Mouse (Mus musculus) heart, embryonic 11.5 days (tissue): ENCODE measurements around the gene 1600002K03Rik. TPM values are rescaled to one million over a fixed set of nuclear protein-coding genes. Genes with fewer than 3 reads are reported as not detected.

ENCODE experiments used
- ATAC-seq: fragments of 200-750 bp; cut with Nextera tagmentation; replicated peaks from 2 replicates; pipeline ENCODE4 v1.8.0; 2017; ENCODE audit warnings: moderate library complexity; ENCODE audit not compliant: insufficient number of reproducible peaks, low FRiP score, low TSS enrichment
- H3K27ac ChIP-seq: fragments of 300-500 bp; sonication (generic); 2 replicates; pipeline ENCODE4 v1.5.1; 2014; ENCODE audit warnings: mild to moderate bottlenecking, low read depth, low read length
- H3K27me3 ChIP-seq: fragments of 300-500 bp; sonication (generic); 2 replicates; pipeline ENCODE4 v1.6.1; 2014; ENCODE audit warnings: mild to moderate bottlenecking, low read length, mixed read lengths; ENCODE audit not compliant: control insufficient read depth, insufficient read depth
- H3K36me3 ChIP-seq: fragments of 300-500 bp; sonication (generic); 2 replicates; pipeline ENCODE4 v1.6.1; 2014; ENCODE audit warnings: mild to moderate bottlenecking, low read length, moderate library complexity, mixed read lengths; ENCODE audit not compliant: control insufficient read depth, insufficient read depth
- H3K4me1 ChIP-seq: fragments of 300-500 bp; sonication (generic); 2 replicates; pipeline ENCODE4 v1.6.1; 2014; ENCODE audit warnings: low read length; ENCODE audit not compliant: control insufficient read depth, insufficient read depth
- H3K4me2 ChIP-seq: fragments of 300-500 bp; sonication (generic); 2 replicates; pipeline ENCODE4 v1.6.1; 2014; ENCODE audit warnings: mild to moderate bottlenecking, moderate library complexity
- H3K4me3 ChIP-seq: fragments of 300-500 bp; sonication (generic); 2 replicates; pipeline ENCODE4 v1.5.1; 2014; ENCODE audit warnings: low read depth, low read length
- H3K9ac ChIP-seq: fragments of 300-500 bp; sonication (generic); 2 replicates; pipeline ENCODE4 v1.6.1; 2014; ENCODE audit warnings: mild to moderate bottlenecking, low read depth, low read length, moderate library complexity
- H3K9me3 ChIP-seq: fragments of 300-500 bp; sonication (generic); replicated peaks from 2 replicates; pipeline ENCODE4 v1.6.1; 2016; ENCODE audit warnings: low read length; ENCODE audit not compliant: control insufficient read depth
- WGBS: fragments of 180-500 bp; shearing (Covaris S2); extraction: QIAGEN DNeasy Blood & Tissue Kit; methylation state at CpG from one replicate; pipeline ENCODE4 v1.1.7; 2014; ENCODE audit not compliant: insufficient replicate concordance; 5-methylcytosine and 5-hydroxymethylcytosine counted together
- polyA plus RNA-seq: library from polyadenylated mRNA; unstranded; fragments of >200 nt; fragmentation: Nextera tagmentation; extraction: Ambion mirVana; gene quantifications from 2 replicates; pipeline ENCODE4 v1.2.1, GENCODE M21; 2014

1600002K03Rik gene
- polyA plus RNA-seq, 1 experiment from 2014 or later: 12.4 TPM

DNA sequence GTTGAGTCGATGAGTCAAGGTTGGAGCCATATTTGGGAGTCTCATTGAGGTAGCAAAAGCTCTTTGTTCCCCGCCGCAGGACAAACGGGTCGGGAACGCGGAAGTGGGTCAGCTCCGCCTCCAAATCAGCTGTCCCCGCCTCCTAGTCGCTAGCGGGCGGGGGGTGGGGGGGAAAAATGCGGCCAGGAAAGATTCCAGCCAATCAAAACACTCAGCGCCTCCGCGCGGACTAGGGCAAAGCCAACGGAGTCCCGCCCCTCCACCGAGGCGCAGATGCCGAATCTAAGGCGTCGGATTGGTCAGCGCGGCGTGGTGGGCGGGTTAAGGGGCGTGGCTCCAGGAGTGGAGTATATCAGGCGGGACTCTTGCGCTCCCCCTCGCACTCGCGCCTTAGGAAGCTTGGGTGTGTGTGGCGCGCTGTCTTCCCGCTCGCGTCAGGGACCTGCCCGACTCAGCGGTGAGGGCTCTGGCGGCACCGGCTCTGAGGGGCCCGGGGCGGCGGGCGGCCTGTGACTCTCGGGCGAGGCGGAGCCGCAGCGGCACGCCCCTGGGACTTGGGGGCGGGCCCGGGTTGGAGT, 5.2 kb upstream of the 1600002K03Rik start:
- H3K4me2 ChIP-seq: peak overlapping the region; percentile 85
- H3K9ac ChIP-seq: peak overlapping the region; percentile 100
- peaks cover 52% of the 10 kb centered on the region for H3K4me1 ChIP-seq
- peak; percentile 86 for ATAC-seq
- H3K27ac ChIP-seq: peak overlapping the region; percentile 100
- peak overlapping the region; percentile 92 for H3K4me3 ChIP-seq
- under 1% methylated on average over 53 of the region's 55 CpGs for WGBS
- H3K36me3 ChIP-seq: peaks cover 20% of the 10 kb centered on the region
- H3K27me3 ChIP-seq: no peaks in the 10 kb centered on the region
- no peaks in the 10 kb centered on the region for H3K9me3 ChIP-seq

DNA sequence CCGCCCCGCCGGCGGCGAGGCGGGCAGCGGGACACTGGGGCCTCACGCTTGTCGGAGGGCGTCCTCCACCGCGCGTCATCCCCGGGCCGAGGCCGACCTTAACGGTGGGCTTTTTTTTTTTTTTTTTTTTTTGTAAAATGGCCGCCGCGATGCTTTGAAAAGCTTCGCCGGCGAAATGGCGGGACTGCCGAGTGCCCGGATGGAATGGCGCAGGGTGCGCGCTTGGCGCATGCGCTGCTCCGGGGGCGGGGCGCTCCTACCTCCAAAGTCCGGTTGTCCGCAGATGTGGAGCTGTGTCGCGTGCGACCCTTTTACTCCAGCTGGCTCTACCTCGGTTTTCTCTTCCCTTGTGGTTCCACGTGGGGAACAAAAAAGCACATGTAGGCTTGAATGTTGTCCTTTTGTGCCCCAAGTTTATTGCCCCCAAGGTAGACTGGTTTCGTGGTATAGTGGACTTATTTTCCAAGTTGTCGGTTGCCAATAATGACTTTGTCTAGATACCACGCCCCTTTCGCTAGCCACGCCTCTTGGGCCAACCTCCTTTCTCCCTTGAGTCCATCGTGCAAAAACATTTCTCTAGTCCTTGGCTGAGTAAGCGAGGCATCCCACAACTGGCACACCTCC, 4.6 kb upstream of the 1600002K03Rik start:
- ATAC-seq: peak; percentile 56
- Histone ChIP-seq H3K36me3 (peaks cover 20% of the 10 kb centered on the region), H3K4me1 (peaks cover 46% of the 10 kb centered on the region), H3K9me3 (no peaks in the 10 kb centered on the region), H3K27me3 (no peaks in the 10 kb centered on the region), H3K4me2 (peak overlapping the region; percentile 85), H3K9ac (peak overlapping the region; percentile 100), H3K4me3 (peak overlapping the region; percentile 92), H3K27ac (peak overlapping the region; percentile 100)
- WGBS: 0% methylated on average over 37 of the region's 48 CpGs

DNA sequence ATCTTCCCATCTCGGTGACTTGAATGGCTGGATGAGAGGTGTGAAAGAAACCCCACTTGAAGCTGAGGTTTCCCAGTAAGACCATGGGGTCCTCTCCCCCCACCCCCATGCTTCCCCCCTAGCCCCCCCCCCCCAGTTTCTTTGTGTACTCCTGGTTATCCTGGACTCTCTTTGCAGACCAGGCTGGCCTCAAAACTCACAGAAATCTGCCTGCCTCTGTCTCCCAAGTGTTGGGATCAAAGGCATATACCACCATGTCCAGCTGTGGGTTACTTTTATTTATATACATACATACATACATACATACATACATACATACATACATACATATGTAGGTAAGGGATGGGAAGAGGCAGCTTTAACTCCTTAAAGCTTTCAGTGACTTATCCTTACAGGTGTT, 3.7 kb upstream of the 1600002K03Rik start:
- H3K4me3 ChIP-seq: peak overlapping the region; percentile 92
- ATAC-seq: no peak
- H3K9me3 ChIP-seq: no peaks in the 10 kb centered on the region
- WGBS: 73% methylated on average over 1 of the region's 1 CpGs
- peaks cover 39% of the 10 kb centered on the region for H3K4me1 ChIP-seq
- H3K36me3 ChIP-seq: peaks cover 20% of the 10 kb centered on the region
- no peak overlapping the region for H3K27ac ChIP-seq
- H3K9ac ChIP-seq: peak overlapping the region; percentile 100; the same call in 1 of the 2 replicates
- peak overlapping the region; percentile 85 for H3K4me2 ChIP-seq
- no peaks in the 10 kb centered on the region for H3K27me3 ChIP-seq

DNA sequence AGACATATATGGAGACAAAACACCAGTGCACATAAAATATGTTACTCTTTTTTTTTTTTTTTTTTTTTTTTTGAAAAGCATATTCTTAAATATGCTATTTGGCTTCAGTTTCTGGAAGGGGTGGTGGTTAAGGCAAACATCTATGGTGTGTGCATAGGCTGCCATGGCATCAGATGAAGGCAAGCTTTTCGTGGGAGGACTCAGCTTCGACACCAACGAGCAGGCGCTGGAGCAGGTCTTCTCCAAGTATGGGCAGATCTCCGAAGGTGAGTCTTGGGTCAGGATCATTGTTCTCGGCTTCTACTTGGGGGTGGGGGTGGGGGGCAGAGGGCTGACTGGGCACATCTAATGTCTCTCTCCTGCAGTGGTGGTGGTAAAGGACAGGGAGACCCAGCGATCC, 3.1 kb upstream of the 1600002K03Rik start:
- Histone ChIP-seq H3K27me3 (no peaks in the 10 kb centered on the region), H3K9ac (no peak overlapping the region), H3K4me1 (peaks cover 33% of the 10 kb centered on the region), H3K4me3 (0 out of 2 replicates have a peak overlapping the region, but pooled peaks have one; percentile 8), H3K4me2 (no peak overlapping the region), H3K9me3 (no peaks in the 10 kb centered on the region), H3K27ac (no peak overlapping the region), H3K36me3 (peaks cover 20% of the 10 kb centered on the region)
- 91% methylated on average over 7 of the region's 7 CpGs for WGBS
- no peak for ATAC-seq

DNA sequence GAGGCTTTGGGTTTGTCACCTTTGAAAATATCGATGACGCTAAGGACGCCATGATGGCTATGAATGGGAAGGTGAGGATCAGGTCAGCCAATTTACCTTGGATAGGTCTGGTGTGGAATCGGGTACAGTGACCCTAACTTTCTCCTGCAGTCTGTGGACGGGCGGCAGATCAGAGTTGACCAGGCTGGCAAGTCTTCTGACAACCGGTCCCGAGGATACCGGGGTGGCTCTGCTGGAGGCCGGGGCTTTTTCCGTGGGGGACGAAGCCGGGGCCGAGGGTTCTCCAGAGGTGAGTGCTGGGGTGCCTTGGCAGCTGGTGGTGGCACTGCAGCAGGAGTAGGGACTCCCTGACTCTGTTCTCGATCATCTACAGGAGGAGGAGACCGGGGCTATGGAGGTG, 2.7 kb upstream of the 1600002K03Rik start:
- Histone ChIP-seq H3K9me3 (no peaks in the 10 kb centered on the region), H3K9ac (0 out of 2 replicates have a peak overlapping the region, but pooled peaks have one; percentile 39), H3K4me1 (peaks cover 29% of the 10 kb centered on the region), H3K36me3 (peaks cover 20% of the 10 kb centered on the region), H3K4me2 (no peak overlapping the region), H3K27ac (no peak overlapping the region), H3K27me3 (no peaks in the 10 kb centered on the region), H3K4me3 (no peak overlapping the region)
- 93% methylated on average over 16 of the region's 16 CpGs for WGBS
- no peak for ATAC-seq

DNA sequence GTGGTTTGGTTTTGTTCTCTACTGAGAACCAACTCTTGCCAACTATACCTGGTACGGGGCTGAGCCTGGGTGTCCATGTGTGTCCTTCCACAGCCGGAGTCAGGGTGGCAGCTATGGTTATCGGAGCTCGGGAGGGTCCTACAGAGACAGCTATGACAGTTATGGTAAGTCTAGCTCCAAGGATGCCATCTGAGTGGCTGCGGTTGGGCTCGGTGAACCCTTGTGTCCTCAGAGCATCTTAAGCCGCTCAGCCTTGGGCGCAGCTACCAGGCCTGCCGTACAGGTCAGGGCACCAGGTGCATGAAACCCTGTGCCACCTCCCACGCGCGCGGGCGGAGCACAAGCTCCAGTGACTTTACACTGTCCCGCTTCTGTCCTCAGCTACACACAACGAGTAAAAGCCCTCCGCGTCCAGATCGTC, 2.1 kb upstream of the 1600002K03Rik start:
- Histone ChIP-seq H3K4me1 (peaks cover 24% of the 10 kb centered on the region), H3K9me3 (no peaks in the 10 kb centered on the region), H3K36me3 (peaks cover 20% of the 10 kb centered on the region), H3K9ac (no peak overlapping the region), H3K4me3 (0 out of 2 replicates have a peak overlapping the region, but pooled peaks have one; percentile 8), H3K27ac (no peak overlapping the region), H3K27me3 (no peaks in the 10 kb centered on the region), H3K4me2 (no peak overlapping the region; the same call in 1 of the 2 replicates)
- WGBS: 96% methylated on average over 19 of the region's 19 CpGs
- ATAC-seq: no peak

DNA sequence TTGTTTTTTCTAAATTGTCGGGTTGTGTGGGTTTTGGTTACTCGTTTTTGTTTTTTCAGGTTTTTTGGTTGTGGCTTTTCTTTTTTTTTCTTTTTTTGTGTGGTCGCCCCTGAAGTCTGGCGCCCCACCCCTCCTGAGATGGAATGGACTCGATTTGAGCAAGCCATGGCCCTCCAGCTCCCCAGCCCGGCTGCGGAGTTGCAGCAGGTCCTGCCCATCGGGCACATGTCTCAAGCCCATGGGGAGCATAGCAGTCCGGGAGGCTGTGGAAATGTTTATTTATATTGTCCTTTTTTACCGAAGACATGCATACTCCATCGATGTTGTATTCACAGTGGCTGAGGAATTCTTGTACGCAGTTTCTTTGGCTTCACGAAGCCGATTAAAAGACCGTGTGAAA, 1.5 kb upstream of the 1600002K03Rik start:
- Histone ChIP-seq H3K4me2 (no peak overlapping the region), H3K36me3 (peaks cover 20% of the 10 kb centered on the region), H3K4me3 (no peak overlapping the region), H3K9me3 (no peaks in the 10 kb centered on the region), H3K27me3 (no peaks in the 10 kb centered on the region), H3K9ac (no peak overlapping the region), H3K27ac (no peak overlapping the region), H3K4me1 (peaks cover 18% of the 10 kb centered on the region)
- no peak for ATAC-seq
- WGBS: 85% methylated on average over 15 of the region's 15 CpGs

DNA sequence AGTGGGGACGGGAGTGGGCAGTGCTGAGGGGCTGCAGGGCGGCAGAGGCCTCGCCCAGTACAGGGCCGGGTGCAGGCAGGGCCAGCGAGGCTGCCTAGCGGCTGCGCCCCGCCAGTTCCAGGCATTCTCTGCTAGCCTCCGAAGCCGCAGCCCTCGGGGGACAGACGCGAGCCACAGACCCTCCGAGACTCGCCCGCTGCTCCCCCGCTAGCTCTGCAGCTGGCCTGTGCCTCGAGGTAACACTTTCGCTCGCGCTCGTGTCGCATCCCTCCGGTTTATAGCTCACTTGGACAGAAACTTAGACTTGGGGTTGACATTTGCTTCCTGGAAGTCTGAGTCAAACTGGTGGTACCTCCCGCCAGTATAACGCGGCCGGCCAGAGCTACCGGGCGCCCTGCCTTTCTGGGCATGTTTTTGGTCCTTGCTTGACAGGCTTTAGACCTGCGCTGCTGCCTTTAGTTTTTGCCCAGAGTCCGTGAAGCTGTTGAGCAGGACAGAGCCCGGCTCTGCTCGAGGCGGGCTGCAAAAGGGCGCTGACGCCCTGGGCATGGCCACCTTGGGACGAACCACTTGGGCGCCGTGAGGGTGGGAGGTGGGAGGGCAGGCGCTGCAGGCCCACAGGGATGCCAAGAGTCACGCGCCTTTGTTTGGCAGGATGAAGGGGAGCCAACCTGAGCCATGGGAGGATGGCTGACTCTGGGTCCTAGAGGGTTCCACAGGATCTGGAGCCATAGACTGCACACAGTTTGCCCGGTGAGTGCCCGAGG, 801 bp upstream of the 1600002K03Rik start:
- Histone ChIP-seq H3K9me3 (no peaks in the 10 kb centered on the region), H3K4me3 (peak overlapping the region; percentile 65), H3K36me3 (peaks cover 20% of the 10 kb centered on the region), H3K27me3 (no peaks in the 10 kb centered on the region), H3K27ac (peak overlapping the region; percentile 80), H3K4me1 (peaks cover 15% of the 10 kb centered on the region), H3K4me2 (peak overlapping the region; percentile 72), H3K9ac (peak overlapping the region; percentile 80; the same call in 1 of the 2 replicates)
- WGBS: 84% methylated on average over 45 of the region's 45 CpGs
- ATAC-seq: no peak
